Mouse (Mus musculus): ENCODE data around the gene Cadm2.

DNA sequence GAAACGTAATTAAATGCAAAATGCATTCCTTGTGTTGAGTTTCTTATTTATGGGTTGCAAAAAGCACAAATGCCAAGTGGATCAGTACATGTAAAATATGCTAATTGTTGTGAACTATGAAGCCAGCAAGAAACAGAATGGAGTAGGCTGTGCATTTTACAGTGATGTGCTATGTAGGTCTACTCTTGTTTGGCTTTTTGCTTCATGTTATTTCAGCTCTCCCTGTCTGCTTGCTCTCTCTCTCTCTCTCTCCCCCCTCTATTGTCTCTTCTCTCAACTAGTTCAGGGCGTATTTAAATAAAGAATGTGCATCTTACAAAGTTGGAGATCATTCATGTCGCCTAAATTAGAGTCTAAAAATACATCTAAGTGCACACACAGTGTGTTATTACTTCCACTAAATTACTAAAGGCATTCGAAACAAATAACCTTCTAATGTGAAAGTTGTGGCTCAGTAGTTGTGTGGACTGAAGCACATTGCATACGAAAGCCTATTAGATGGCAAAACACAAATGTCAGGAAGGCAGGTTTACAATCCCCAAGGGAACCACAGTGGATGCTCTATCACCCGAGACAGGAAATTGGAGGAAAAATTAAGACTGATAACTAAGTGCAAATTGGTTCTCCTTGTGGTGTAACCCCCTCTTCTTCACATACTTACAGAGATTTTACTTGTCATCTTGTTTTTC, 729.0 kb downstream of the Cadm2 start:
- TF ChIP-seq CTCF (IDR thresholded peaks at IDR 0.05; ENCODE audit: insufficient read depth, low read length): no peak
- TF ChIP-seq POLR2A (IDR thresholded peaks at IDR 0.05; ENCODE audit: borderline replicate concordance, extremely low read depth, low read depth, low read length): no peak

Measured in lung, adult 2 months (tissue).